Mouse (Mus musculus): ENCODE measurements around the gene Sar1b. TPM values are rescaled to one million over a fixed set of nuclear protein-coding genes. Genes with fewer than 3 reads are reported as not detected.
"Not testable (repeated sequence)": the region's sequence is repeated elsewhere in the genome, so short reads cannot be mapped to it uniquely, and the experiment has no call there.

Sar1b gene
- 90.5 and 96.8 TPM in 2 replicates for polyA plus RNA-seq (2015; fragmentation: Nextera tagmentation; extraction: Ambion mirVana)

DNA sequence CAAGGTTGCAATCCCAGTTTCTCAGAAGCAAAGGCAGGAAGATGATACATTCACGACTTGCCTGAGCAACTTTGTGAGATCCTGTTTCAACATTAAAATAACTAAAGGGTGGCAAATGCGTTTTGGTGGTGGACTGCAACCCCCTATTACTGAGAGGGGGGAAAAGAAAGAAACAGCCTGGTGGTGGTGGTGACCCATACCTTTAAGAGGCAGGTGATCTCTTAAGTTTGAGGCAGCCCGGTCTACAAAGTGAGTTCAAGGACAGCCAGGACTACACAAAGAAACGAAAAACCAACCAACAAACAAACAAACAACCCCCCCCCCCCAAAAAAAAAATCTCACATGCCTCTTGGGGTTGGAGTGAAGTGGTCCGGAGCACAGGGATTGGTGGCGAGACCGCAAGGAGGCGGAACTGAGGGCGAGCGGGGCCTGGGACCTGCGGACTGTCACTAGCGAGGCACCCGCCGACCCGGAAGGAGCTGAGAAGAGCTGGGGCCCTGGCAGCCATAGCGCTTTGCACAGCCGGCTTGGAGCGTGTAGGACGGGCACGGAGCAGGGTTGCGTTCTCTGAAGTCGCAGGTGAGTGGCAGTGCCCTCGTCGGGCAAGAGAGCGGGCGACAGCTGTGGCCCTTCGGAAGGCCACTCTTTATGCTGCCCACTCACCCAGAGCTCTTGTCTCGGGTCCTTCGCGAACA, at the start of gene Sar1b, which contains the start of gene Sec24a:
Gene Sar1b, plus strand, starts transcription at position 475 of the 695 bp plus-strand sequence.
Gene Sec24a, minus strand, starts transcription at position 422 of the 695 bp plus-strand sequence.
- H3K27ac ChIP-seq: no peak within 1 kb of the TSS
- peak; percentile 90 for ATAC-seq (ENCODE audit: low FRiP score, low read depth)
- no peaks in the 10 kb centered on the region for H3K9me3 ChIP-seq
- H3K4me3 ChIP-seq: peak within 1 kb of the TSS; percentile 96
- WGBS: under 1% methylated on average over 30 of the region's 30 CpGs
- no peaks in the 10 kb centered on the region for H3K36me3 ChIP-seq
- 0 out of 2 replicates have a peak, but pooled peaks cover 4% of the 10 kb centered on the region for H3K27me3 ChIP-seq
- peak within 1 kb of the TSS; percentile 82 for H3K9ac ChIP-seq
- H3K4me1 ChIP-seq: peaks cover 17% of the 10 kb centered on the region
- H3K4me2 ChIP-seq (replicated peaks): peak within 1 kb of the TSS; percentile 86

GRCm38 (mm10) chr11:51721066-51721465, 42.4 kb upstream of the Sar1b start:
- Histone ChIP-seq H3K27ac (no peak overlapping the region), H3K9me3 (no peaks in the 10 kb centered on the region), H3K4me2 (replicated peaks) (no peak overlapping the region), H3K4me3 (no peak overlapping the region), H3K9ac (no peak overlapping the region), H3K36me3 (peaks cover 88% of the 10 kb centered on the region), H3K27me3 (no peaks in the 10 kb centered on the region), H3K4me1 (no peaks in the 10 kb centered on the region)
- ATAC-seq (ENCODE audit: low FRiP score, low read depth): no peak
- WGBS: 95% methylated on average over 11 of the region's 11 CpGs

- Histone ChIP-seq H3K4me2 (replicated peaks) (no peak overlapping the region), H3K9ac (no peak overlapping the region), H3K27me3 (no peaks in the 10 kb centered on the region), H3K4me3 (no peak overlapping the region), H3K27ac (no peak overlapping the region), H3K36me3 (peaks cover 64% of the 10 kb centered on the region), H3K9me3 (no peaks in the 10 kb centered on the region), H3K4me1 (no peaks in the 10 kb centered on the region; the same call in 1 of the 2 replicates)
- WGBS: 54% methylated on average over 1 of the region's 1 CpGs
- no peak for ATAC-seq (ENCODE audit: low FRiP score, low read depth)
These were observed 30.6 kb upstream of the Sar1b start for GRCm38 (mm10) chr11:51732883-51733282.

- not testable (repeated sequence) for H3K9ac ChIP-seq; H3K9me3 ChIP-seq; H3K4me3 ChIP-seq; H3K27ac ChIP-seq; H3K27me3 ChIP-seq; ATAC-seq (ENCODE audit: low FRiP score, low read depth); H3K4me2 ChIP-seq (replicated peaks); H3K4me1 ChIP-seq
- WGBS: 97% methylated on average over 13 of the region's 13 CpGs
- peaks cover 66% of the 10 kb centered on the region for H3K36me3 ChIP-seq
These were observed 29.3 kb upstream of the Sar1b start for GRCm38 (mm10) chr11:51734218-51734617.

DNA sequence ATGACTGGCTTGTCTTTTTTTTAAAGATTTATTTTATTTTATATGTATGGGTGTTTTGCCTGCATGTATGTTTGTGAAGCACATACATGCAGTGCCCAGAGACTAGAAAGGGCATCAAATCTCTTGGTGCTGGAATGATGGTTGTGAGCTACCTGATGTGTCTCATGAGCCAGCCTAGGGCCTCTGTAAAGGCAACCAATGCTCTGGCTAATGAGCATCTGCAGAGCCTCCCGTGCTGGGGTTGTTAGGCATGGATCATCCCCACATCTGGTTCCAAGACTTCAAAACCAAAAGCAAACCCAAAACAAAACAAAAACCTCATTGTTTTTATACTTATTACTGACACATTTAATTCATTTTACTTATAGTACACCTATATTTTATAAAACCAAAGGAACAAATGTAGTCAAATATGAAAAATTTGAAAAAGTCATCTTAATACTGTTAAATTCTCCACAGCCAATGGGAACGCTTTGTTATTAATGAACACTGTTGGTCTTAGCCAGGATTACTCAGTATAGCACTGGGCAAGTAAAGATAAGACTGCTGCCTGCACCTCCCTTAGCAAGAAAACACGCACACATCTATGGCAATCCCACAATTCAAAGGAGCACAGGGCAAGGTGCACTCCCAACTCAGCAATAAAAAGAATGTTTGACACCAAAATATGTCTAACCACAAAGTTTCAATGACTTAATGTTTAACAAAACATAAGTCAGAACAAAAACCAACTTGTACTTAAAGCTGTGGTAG, 24.7 kb upstream of the Sar1b start:
- H3K36me3 ChIP-seq: peaks cover 64% of the 10 kb centered on the region

DNA sequence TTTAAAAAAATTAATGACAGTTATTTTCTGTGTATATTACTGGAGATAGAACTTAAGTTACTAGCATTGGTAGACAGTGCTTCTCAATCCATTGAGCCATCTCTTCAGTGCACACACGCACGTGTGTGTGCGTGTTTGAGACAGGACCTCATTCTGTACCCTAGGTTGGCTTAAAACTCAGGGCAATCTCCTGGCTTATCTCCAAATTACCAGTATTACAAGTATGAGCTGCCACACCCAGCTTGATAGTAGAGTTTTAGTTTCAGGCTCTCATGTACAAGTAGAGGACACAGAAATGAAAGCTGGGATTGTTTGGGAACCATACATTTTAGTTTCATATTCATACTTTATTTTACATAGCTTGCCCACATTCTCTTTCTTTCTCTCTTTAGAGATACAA, 22.8 kb upstream of the Sar1b start:
- Histone ChIP-seq H3K9ac (no peak overlapping the region), H3K4me3 (no peak overlapping the region), H3K9me3 (no peaks in the 10 kb centered on the region), H3K27ac (no peak overlapping the region), H3K4me2 (replicated peaks) (no peak overlapping the region), H3K4me1 (no peaks in the 10 kb centered on the region; the same call in 1 of the 2 replicates), H3K36me3 (peaks cover 61% of the 10 kb centered on the region), H3K27me3 (no peaks in the 10 kb centered on the region)
- WGBS: 94% methylated on average over 3 of the region's 3 CpGs
- ATAC-seq (ENCODE audit: low FRiP score, low read depth): no peak

More for the DNA sequence above, 24.7 kb upstream of the Sar1b start:
- Histone ChIP-seq H3K4me1 (no peaks in the 10 kb centered on the region; the same call in 1 of the 2 replicates), H3K4me3 (no peak overlapping the region), H3K27me3 (no peaks in the 10 kb centered on the region), H3K4me2 (replicated peaks) (no peak overlapping the region), H3K27ac (no peak overlapping the region), H3K9me3 (no peaks in the 10 kb centered on the region), H3K9ac (no peak overlapping the region)
- ATAC-seq (ENCODE audit: low FRiP score, low read depth): no peak
- WGBS: 83% methylated on average over 3 of the region's 3 CpGs

DNA sequence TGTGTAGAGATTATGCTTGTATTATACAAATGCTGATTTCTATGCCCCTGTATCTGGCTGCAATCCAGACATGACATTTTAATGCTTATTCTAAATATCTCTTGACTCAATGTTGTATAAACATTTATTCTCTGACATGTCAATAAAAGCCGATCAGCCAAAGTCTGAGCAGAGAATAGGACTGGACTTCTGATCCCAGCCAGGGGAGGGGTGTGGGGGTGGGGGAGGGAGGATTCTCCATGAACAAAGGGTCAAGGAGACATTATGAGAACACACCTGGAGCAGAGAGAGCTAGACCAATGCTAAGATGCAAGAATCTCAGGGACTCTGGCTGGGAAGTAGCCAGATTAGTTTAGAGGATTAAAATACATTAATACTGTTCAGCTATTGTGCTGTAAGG, 17.4 kb upstream of the Sar1b start:
- no peak overlapping the region for H3K4me2 ChIP-seq (replicated peaks)
- no peaks in the 10 kb centered on the region for H3K9me3 ChIP-seq
- H3K4me1 ChIP-seq: no peaks in the 10 kb centered on the region
- no peak for ATAC-seq (ENCODE audit: low FRiP score, low read depth)
- no peak overlapping the region for H3K27ac ChIP-seq
- no peak overlapping the region for H3K9ac ChIP-seq
- no peaks in the 10 kb centered on the region for H3K27me3 ChIP-seq
- no peak overlapping the region for H3K4me3 ChIP-seq
- 90% methylated on average over 1 of the region's 1 CpGs for WGBS
- peaks cover 47% of the 10 kb centered on the region for H3K36me3 ChIP-seq

GRCm38 (mm10) chr11:51751623-51752225, 11.8 kb upstream of the Sar1b start:
- 83% methylated on average over 6 of the region's 6 CpGs for WGBS
- H3K27me3 ChIP-seq; ATAC-seq (ENCODE audit: low FRiP score, low read depth); H3K9ac ChIP-seq; H3K4me2 ChIP-seq (replicated peaks); H3K4me3 ChIP-seq; H3K27ac ChIP-seq; H3K9me3 ChIP-seq: not testable (repeated sequence)
- peaks cover 15% of the 10 kb centered on the region for H3K36me3 ChIP-seq
- H3K4me1 ChIP-seq: peaks cover 21% of the 10 kb centered on the region

GRCm38 (mm10) chr11:51755621-51756311, 7.7 kb upstream of the Sar1b start:
- peak; percentile 75 for ATAC-seq (ENCODE audit: low FRiP score, low read depth)
- H3K4me1 ChIP-seq: peaks cover 21% of the 10 kb centered on the region
- H3K4me3 ChIP-seq: peak overlapping the region; percentile 100
- peak overlapping the region; percentile 90 for H3K4me2 ChIP-seq (replicated peaks)
- 0 out of 2 replicates have a peak, but pooled peaks cover 4% of the 10 kb centered on the region for H3K27me3 ChIP-seq
- under 1% methylated on average over 46 of the region's 46 CpGs for WGBS
- peak overlapping the region; percentile 10; the same call in 1 of the 2 replicates for H3K27ac ChIP-seq
- H3K9ac ChIP-seq: peak overlapping the region; percentile 97
- peaks cover 3% of the 10 kb centered on the region; the same call in 1 of the 2 replicates for H3K36me3 ChIP-seq
- H3K9me3 ChIP-seq: no peaks in the 10 kb centered on the region

GRCm38 (mm10) chr11:51756352-51756771, 7.1 kb upstream of the Sar1b start:
- Histone ChIP-seq H3K4me3 (peak overlapping the region; percentile 100), H3K4me2 (replicated peaks) (peak overlapping the region; percentile 90), H3K27ac (peak overlapping the region; percentile 61; the same call in 1 of the 2 replicates), H3K4me1 (peaks cover 21% of the 10 kb centered on the region), H3K36me3 (peaks cover 3% of the 10 kb centered on the region; the same call in 1 of the 2 replicates), H3K9ac (peak overlapping the region; percentile 97), H3K9me3 (no peaks in the 10 kb centered on the region), H3K27me3 (0 out of 2 replicates have a peak, but pooled peaks cover 4% of the 10 kb centered on the region)
- under 1% methylated on average over 41 of the region's 41 CpGs for WGBS
- ATAC-seq (ENCODE audit: low FRiP score, low read depth): peak; percentile 95

GRCm38 (mm10) chr11:51757023-51757422, 6.5 kb upstream of the Sar1b start:
- ATAC-seq (ENCODE audit: low FRiP score, low read depth): no peak
- no peaks in the 10 kb centered on the region for H3K9me3 ChIP-seq
- H3K27ac ChIP-seq: no peak overlapping the region
- H3K4me3 ChIP-seq: peak overlapping the region; percentile 100
- H3K27me3 ChIP-seq: 0 out of 2 replicates have a peak, but pooled peaks cover 4% of the 10 kb centered on the region
- H3K4me1 ChIP-seq: peaks cover 21% of the 10 kb centered on the region
- peak overlapping the region; percentile 90 for H3K4me2 ChIP-seq (replicated peaks)
- 80% methylated on average over 11 of the region's 11 CpGs for WGBS
- peaks cover 3% of the 10 kb centered on the region; the same call in 1 of the 2 replicates for H3K36me3 ChIP-seq
- H3K9ac ChIP-seq: peak overlapping the region; percentile 97
